Mouse (Mus musculus): ENCODE data around the gene Crb3. TPM values are rescaled to one million over a fixed set of nuclear protein-coding genes. Genes with fewer than 3 reads are reported as not detected.

Crb3 gene
- total RNA-seq (2014; rRNA removed) (2.0 and 4.0 TPM in 2 replicates), polyA plus RNA-seq (2015; fragmentation: Nextera tagmentation; extraction: Ambion mirVana) (2.4 and 3.5 TPM in 2 replicates)

GRCm38 (mm10) chr17:57058891-57059485 is at the start of gene Crb3:
Crb3 (plus strand) TSS chr17:57059105.
- TF ChIP-seq CTCF (IDR thresholded peaks at IDR 0.05; ENCODE audit: low read depth): no peak
- Histone ChIP-seq H3K9ac (peak within 1 kb of the TSS; percentile 75), H3K4me2 (ENCODE audit: low read depth) (peak within 1 kb of the TSS; percentile 54), H3K27ac (ENCODE audit: low read depth, low read length) (peak within 1 kb of the TSS; percentile 87), H3K9me3 (ENCODE audit: low read length) (no peaks in the 10 kb centered on the region), H3K4me3 (ENCODE audit: low read depth, low read length) (peak within 1 kb of the TSS; percentile 86), H3K36me3 (ENCODE audit: insufficient read depth) (peaks cover 27% of the 10 kb centered on the region), H3K4me1 (ENCODE audit: insufficient read depth) (peaks cover 9% of the 10 kb centered on the region), H3K27me3 (ENCODE audit: insufficient read depth, low read length) (peaks cover 22% of the 10 kb centered on the region)
- ATAC-seq: no peak; the same call in 1 of the 2 replicates
- 0% methylated on average over 11 of the region's 22 CpGs for WGBS
- DNase-seq: peak; percentile 21

- Histone ChIP-seq H3K27ac (ENCODE audit: low read depth, low read length) (peak overlapping the region; percentile 86), H3K36me3 (ENCODE audit: insufficient read depth) (peaks cover 25% of the 10 kb centered on the region)
Observed at GRCm38 (mm10) chr17:57010911-57011235, 48.0 kb upstream of the Crb3 start.

GRCm38 (mm10) chr17:57011236-57012141 is 47.4 kb upstream of the Crb3 start, which contains the start of the genes Gtf2f1 and Gm17949:
Gtf2f1 (minus strand) TSS chr17:57011288.
Gm17949 (plus strand) TSS chr17:57011469.
- peaks cover 18% of the 10 kb centered on the region for H3K4me1 ChIP-seq (ENCODE audit: insufficient read depth)
- peaks cover 22% of the 10 kb centered on the region for H3K36me3 ChIP-seq (ENCODE audit: insufficient read depth)
- H3K27me3 ChIP-seq (ENCODE audit: insufficient read depth, low read length): no peaks in the 10 kb centered on the region
- ATAC-seq: peak; percentile 93
- no peaks in the 10 kb centered on the region for H3K9me3 ChIP-seq (ENCODE audit: low read length)
- H3K27ac ChIP-seq (ENCODE audit: low read depth, low read length): peak within 1 kb of the TSS; percentile 97
- peak; percentile 56 for TF ChIP-seq CTCF (IDR thresholded peaks at IDR 0.05; ENCODE audit: low read depth)
- DNase-seq: peak; percentile 100
- peak within 1 kb of the TSS; percentile 74 for H3K4me3 ChIP-seq (ENCODE audit: low read depth, low read length)
- peak within 1 kb of the TSS; percentile 96 for H3K9ac ChIP-seq
- H3K4me2 ChIP-seq (ENCODE audit: low read depth): peak within 1 kb of the TSS; percentile 90
- WGBS: 1% methylated on average over 51 of the region's 51 CpGs

More at GRCm38 (mm10) chr17:57010911-57011235, 48.0 kb upstream of the Crb3 start:
- peaks cover 18% of the 10 kb centered on the region for H3K4me1 ChIP-seq (ENCODE audit: insufficient read depth)
- TF ChIP-seq CTCF (IDR thresholded peaks at IDR 0.05; ENCODE audit: low read depth): no peak
- WGBS: under 1% methylated on average over 19 of the region's 19 CpGs
- peak overlapping the region; percentile 74 for H3K4me3 ChIP-seq (ENCODE audit: low read depth, low read length)
- H3K4me2 ChIP-seq (ENCODE audit: low read depth): peak overlapping the region; percentile 90
- no peaks in the 10 kb centered on the region for H3K9me3 ChIP-seq (ENCODE audit: low read length)
- no peaks in the 10 kb centered on the region for H3K27me3 ChIP-seq (ENCODE audit: insufficient read depth, low read length)
- ATAC-seq (peak; percentile 30), DNase-seq (no peak)
- peak overlapping the region; percentile 78 for H3K9ac ChIP-seq

- no peak for DNase-seq
- peaks cover 14% of the 10 kb centered on the region for H3K36me3 ChIP-seq (ENCODE audit: insufficient read depth)
- no peak for ATAC-seq
- H3K9me3 ChIP-seq (ENCODE audit: low read length): no peaks in the 10 kb centered on the region
- peak overlapping the region; percentile 74 for H3K4me3 ChIP-seq (ENCODE audit: low read depth, low read length)
- H3K4me2 ChIP-seq (ENCODE audit: low read depth): peak overlapping the region; percentile 83
- peak overlapping the region; percentile 96; the same call in 1 of the 2 replicates for H3K9ac ChIP-seq
- H3K27ac ChIP-seq (ENCODE audit: low read depth, low read length): peak overlapping the region; percentile 97
- TF ChIP-seq CTCF (IDR thresholded peaks at IDR 0.05; ENCODE audit: low read depth): no peak
- 72% methylated on average over 13 of the region's 13 CpGs for WGBS
- peaks cover 18% of the 10 kb centered on the region for H3K4me1 ChIP-seq (ENCODE audit: insufficient read depth)
- no peaks in the 10 kb centered on the region for H3K27me3 ChIP-seq (ENCODE audit: insufficient read depth, low read length)
Observed at GRCm38 (mm10) chr17:57012245-57012795, 46.6 kb upstream of the Crb3 start.

GRCm38 (mm10) chr17:57019693-57020092 is 39.2 kb upstream of the Crb3 start:
- ATAC-seq (no peak), DNase-seq (no peak)
- Histone ChIP-seq H3K27me3 (ENCODE audit: insufficient read depth, low read length) (no peaks in the 10 kb centered on the region), H3K36me3 (ENCODE audit: insufficient read depth) (peaks cover 51% of the 10 kb centered on the region), H3K4me1 (ENCODE audit: insufficient read depth) (no peaks in the 10 kb centered on the region), H3K27ac (ENCODE audit: low read depth, low read length) (no peak overlapping the region), H3K9me3 (ENCODE audit: low read length) (no peaks in the 10 kb centered on the region), H3K4me2 (ENCODE audit: low read depth) (no peak overlapping the region), H3K4me3 (ENCODE audit: low read depth, low read length) (no peak overlapping the region), H3K9ac (no peak overlapping the region)
- 81% methylated on average over 2 of the region's 2 CpGs for WGBS
- TF ChIP-seq CTCF (IDR thresholded peaks at IDR 0.05; ENCODE audit: low read depth): no peak

GRCm38 (mm10) chr17:57020960-57021359 is 37.9 kb upstream of the Crb3 start:
- no peak overlapping the region for H3K27ac ChIP-seq (ENCODE audit: low read depth, low read length)
- 89% methylated on average over 5 of the region's 5 CpGs for WGBS
- H3K4me2 ChIP-seq (ENCODE audit: low read depth): no peak overlapping the region
- H3K36me3 ChIP-seq (ENCODE audit: insufficient read depth): peaks cover 64% of the 10 kb centered on the region
- H3K4me3 ChIP-seq (ENCODE audit: low read depth, low read length): no peak overlapping the region
- no peak for DNase-seq
- no peak for TF ChIP-seq CTCF (IDR thresholded peaks at IDR 0.05; ENCODE audit: low read depth)
- H3K27me3 ChIP-seq (ENCODE audit: insufficient read depth, low read length): no peaks in the 10 kb centered on the region
- no peak for ATAC-seq
- no peak overlapping the region for H3K9ac ChIP-seq
- H3K4me1 ChIP-seq (ENCODE audit: insufficient read depth): no peaks in the 10 kb centered on the region
- no peaks in the 10 kb centered on the region for H3K9me3 ChIP-seq (ENCODE audit: low read length)

Measured in forebrain, postnatal 0 days (tissue).